Mouse (Mus musculus) bone marrow macrophage, adult 2 months (primary cell): ENCODE results near the gene Mtf2.

Experiments used
- CTCF ChIP-seq: IDR thresholded peaks from 2 replicates; pipeline ENCODE4 v1.5.1; 2012; ENCODE audit warnings: low read depth, mild to moderate bottlenecking, low read length, moderate library complexity
- POLR2A ChIP-seq: IDR thresholded peaks from 2 replicates; pipeline ENCODE4 v1.6.1; 2012; ENCODE audit warnings: mild to moderate bottlenecking, low read depth, low read length, borderline replicate concordance

DNA sequence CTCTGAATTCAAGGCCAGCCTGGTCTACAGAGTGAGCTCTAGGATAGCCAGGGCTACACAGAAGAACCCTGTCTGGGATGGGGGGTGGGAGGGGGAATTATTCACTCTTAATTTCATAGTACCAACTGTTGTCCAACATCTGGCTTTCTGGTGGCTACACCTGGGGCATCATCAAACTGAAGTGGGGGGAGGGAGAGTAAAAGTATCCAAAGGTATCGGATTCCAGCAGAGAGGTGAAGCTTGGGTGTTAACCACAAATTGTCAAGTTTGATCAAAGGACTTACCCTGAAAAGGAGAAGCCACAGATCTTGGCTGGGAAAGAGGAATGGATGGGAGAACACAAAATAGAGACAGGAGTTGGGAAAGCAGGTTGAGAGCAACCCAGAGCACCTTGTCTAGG lies 21.6 kb upstream of the Mtf2 start:
- TF ChIP-seq CTCF (no peak), POLR2A (no peak)
